Mouse (Mus musculus) gastrocnemius, postnatal 14 days (tissue): ENCODE measurements around the gene S1pr5. TPM values are rescaled to one million over a fixed set of nuclear protein-coding genes. Genes with fewer than 3 reads are reported as not detected.
"Not testable (repeated sequence)": the region's sequence is repeated elsewhere in the genome, so short reads cannot be mapped to it uniquely, and the experiment has no call there.

Source experiments
- DNase-seq: peaks from one replicate; pipeline ENCODE4 v3.0.0; 2021; ENCODE audit warnings: mixed read lengths
- intact Hi-C: fragments of 180-260 bp; cut with DNase I; formaldehyde crosslinking; loops from one replicate; pipeline ENCODE4 v1.15.1; 2025; ENCODE audit warnings: low total_unique reads
- total RNA-seq, 2 experiments: library from RNA; stranded (reverse); gene quantifications; 2 replicates each; pipeline ENCODE4 v1.2.3; 2021

Gene S1pr5
- total RNA-seq, 2 experiments from 2014 or later = 0.10 to 0.27 TPM

DNA sequence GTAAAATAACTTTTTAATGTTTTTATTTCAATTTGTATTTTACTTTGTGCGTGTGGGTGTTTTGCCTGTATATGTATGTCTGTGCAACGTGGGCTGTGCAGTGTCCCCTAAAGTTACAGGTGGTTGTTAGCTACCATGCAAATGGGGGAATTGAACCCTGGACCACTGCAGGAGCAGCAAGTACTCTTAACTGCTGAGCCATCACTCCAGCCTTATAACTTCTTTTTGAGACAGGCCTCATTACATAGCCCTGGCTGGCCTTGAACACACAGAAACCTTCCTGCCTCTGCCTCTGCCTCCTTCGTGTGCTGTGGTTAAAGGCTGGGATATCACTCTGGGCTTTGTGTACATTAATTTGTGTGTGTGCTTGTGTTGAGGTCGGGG lies 8.8 kb downstream of the S1pr5 start:
- intact Hi-C loops = no loop called here

DNA sequence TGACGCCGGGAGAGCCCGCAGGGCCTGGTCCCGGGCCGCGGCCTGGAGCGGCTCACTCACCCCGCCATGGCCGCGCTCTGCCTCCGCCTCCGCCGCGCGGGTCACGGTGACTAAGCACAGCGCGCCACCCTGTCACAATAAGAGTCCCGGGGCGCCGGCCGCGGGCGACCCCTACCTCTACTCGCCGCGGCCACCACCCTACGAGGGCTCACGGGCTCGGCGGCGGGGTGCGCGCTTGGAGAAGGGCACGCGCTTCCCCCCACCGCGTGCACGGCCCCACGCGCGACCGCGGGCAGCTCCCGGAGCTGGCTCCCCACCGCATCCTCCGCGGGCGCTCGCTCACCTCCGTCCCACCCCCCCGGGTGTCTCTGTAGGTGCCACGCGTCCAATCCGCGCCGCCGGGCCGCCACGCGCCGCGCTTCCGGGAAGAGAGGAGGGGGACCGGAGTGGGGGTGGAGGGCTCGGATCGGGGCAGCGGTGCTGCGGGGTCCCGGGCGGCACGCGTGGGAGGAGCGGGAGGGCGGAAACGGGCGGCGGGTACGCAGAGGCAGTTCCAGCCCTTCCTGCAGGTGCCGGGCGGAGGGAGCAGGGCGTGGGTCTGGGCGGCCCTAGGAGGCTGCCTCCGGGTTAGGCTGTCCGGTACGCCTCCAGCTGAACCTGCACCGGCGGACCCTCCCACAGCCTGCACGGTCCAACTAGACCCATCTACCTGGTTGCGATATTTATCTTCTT lies 9.3 kb downstream of the S1pr5 start, which contains the start of gene Keap1:
Keap1 (minus strand) TSS at position 629 of the 732 bp plus-strand sequence.
- intact Hi-C loops = no loop called here
- peak; percentile 84 for DNase-seq

More for the DNA sequence above, 8.8 kb downstream of the S1pr5 start:
- DNase-seq = no peak

DNA sequence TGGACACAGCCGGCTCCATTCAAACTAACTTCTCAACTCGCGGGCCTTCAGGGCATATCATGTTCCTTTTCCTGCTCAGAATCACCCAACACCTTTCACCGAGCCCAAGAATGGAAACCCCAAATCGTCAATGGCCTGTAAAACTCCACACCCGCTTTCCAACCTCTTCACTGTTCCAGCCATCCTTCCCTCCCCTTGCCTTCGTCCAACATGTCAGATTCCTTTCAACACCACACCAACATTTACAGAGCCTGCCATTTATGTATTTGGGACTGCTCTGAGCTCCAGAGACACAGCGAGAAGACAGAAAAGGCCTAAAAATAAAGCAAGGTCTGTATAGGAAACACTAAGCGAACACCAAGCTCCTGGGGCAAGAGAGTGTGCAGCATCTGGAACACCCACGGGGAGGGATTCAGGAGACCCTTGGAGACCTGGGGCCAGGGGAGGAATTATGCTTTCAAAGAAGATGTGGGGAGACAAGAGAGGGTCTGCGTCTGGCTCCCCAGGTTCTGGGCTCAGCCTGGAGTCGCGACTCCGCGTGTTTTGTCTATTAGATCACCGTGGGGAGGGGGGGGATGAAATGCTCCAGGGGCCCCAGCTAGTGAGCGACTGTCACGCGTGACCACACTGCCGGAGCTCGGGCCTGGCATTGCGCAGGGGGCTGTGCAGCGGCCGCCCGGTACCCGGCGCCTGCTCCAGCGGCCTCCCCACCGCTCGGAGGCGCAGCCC lies 10.1 kb downstream of the S1pr5 start:
- no peak for DNase-seq
- intact Hi-C loops = no loop called here

DNA sequence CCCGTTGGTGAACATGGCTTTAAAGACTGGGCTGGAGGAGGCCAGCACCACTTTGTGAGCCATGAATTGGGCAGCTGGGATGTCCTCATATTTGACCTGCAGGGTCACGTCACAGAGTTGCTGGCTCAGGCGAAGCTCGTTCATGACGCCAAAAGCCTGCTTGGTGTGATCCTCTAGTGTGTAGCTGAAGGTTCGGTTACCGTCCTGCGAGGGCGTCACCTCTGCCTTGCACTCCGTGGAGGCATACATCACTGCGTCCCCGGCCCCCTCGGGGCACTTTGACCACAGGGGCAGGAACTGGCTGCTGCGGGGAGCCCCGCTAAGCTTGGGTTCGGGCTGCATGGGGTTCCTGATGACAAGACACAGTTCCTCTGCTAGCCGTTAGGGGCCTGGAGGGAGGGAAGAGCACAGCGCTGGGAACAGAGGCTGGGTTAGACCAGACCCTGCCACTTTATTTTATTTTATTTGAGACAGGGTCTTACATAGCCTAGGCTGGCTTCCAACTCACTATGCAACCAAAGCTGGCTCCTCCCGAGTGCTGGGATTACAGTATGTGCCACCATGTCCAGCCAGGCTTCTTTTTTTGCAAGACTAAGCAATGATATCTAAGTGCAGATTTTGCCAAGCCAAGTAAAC lies 10.8 kb downstream of the S1pr5 start:
- DNase-seq = no peak
- intact Hi-C loops = no loop called here

DNA sequence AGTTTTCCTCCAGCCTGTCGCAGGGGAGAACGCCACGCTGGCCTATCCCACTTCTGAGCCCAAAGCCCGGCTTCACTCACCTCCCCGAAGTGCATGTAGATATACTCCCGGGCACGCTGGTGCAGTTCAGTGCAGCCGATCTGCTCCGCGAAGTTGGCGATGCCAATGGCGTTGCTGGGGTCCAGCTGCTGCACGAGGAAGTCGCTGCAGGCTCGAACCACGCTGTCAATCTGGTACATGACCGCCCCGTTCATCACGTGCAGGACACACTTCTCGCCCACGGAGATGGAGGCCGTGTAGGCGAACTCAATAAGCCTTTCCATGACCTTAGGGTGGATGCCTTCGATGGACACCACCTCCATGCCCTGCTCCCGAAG lies 11.3 kb downstream of the S1pr5 start:
- intact Hi-C loops = no loop called here
- no peak for DNase-seq

DNA sequence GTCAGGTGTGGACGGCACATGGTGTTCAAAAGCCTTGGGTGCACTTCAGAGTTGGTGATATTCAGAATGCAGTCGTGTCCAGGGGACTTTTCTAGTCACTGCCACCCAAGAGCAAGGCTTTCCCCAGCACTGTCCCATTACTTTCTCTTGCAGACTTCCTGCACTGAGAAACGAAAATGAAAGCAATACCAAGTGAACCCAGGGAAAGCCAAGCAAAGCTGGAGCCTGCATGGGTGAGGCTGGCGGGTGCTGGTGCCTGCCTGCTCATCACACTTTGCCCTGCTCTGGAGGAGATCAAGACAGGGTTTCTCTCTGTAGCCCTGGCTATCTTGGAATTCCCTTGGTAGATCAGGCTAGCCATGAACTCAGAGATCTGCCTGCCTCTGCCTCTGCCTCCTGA lies 12.9 kb downstream of the S1pr5 start:
- no peak for DNase-seq
- intact Hi-C loops = no loop called here

DNA sequence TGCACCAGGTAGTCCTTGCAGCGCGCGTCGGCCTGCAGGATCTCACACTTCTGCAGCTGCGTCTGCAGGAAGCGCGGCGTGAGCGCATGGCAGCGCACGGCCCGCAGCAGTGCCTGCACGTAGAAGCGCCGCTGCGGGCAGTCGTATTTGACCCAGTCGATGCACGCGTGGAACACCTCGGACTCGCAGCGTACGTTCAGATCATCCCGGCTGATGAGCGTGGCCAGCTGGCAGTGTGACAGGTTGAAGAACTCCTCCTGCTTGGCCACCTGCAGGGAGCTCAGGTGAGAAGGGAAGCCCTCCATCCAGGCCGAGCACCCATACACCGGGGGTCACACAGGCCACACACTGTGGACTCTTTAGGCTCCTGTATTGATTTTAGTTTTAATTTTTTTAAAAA lies 14.4 kb downstream of the S1pr5 start:
- no peak for DNase-seq
- intact Hi-C loops = no loop called here

DNA sequence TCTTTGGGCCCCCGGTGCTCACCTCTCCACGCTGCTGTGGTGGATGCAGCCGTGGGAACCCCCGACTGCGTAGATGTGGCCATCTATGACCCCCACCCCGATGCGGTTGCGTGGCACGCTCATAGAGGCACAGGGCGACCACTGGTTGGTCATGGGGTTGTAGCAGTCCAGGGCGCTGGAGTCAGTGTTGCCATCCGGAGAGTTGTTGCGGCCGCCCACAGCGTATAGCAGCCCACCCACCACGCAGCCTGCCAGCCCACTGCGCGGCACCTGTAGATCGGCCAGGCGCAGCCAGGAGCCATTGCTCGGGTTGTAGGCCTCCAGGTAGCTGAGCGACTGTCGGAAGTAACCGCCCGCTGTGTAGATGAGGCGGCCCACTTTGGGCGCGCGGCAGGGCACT lies 14.9 kb downstream of the S1pr5 start:
- intact Hi-C loops = no loop called here

DNA sequence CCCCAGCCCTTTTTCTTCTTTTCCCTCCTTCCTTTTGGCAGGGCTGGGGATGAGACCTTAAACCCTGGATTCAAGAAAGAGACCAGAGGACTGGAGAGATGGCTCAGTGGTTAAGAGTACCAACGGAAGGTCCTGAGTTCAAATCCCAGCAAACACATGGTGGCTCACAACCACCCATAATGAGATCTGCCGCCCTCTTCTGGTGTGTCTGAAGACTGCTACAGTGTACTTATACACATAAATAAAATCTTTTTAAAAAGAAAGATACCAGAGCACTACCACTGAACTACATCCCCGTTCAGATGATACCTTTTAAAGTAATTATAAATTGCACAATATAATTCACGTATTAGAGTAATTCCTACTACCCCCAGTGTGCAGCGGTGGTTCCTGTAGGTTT lies 15.4 kb downstream of the S1pr5 start:
- DNase-seq = no peak
- intact Hi-C loops = no loop called here

More for the DNA sequence above, 14.9 kb downstream of the S1pr5 start:
- DNase-seq = no peak

DNA sequence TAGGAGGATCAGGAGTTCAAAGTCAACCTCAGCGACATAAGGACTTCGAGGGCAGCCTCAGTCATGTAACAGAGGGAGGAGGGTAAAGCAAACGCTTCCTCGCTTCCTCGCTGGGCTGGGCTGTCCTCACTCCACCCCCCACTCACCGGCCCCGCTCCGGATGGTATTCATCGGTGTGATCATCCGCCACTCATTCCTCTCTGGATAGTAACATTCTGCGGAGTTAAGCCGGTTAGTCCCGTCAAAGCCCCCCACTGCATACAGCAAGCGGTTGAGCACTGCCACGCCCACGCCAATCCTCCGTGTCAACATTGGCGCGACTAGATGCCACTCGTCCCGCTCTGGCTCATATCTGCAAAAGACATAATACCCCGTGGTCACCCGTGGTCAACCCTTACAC lies 16.7 kb downstream of the S1pr5 start:
- no peak for DNase-seq
- intact Hi-C loops = no loop called here

DNA sequence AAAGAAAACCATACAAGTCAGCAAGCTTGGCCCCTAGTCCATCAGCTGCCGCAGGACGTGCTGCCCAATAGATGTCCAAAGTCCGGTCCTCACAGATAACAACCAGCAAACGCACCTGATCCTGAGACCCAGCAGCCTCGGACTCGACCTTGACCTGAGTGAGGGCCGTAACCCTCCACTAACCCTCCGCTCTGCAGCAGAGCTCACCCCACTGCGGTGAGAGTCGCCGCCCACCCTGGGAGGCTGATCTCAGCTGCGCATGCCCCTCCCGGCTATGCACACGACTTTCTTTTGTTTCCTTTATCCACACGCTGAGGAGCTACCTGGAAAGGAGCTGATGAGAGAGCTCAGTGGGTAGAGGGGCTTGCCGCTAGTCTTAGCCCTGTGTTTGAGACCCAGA lies 20.9 kb downstream of the S1pr5 start:
- no peak for DNase-seq
- intact Hi-C loops = no loop called here

DNA sequence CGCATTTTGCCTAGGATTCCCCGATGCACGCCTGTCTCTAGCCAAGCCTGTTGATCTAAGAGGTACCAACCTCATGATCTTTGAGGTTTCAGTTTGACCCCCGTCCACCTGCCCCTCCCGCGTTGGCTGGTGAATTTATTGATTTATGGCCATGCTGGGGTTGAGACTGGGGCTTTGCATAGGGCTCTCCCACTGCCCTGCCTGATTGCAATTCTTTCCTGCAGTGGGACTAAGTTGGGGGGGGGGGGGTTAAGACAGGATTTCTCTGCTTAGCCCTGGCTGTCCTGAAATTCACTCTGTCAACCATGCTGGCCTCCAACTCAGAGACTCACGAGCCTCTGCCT lies 22.9 kb downstream of the S1pr5 start:
- intact Hi-C loops = no loop called here
- no peak for DNase-seq

DNA sequence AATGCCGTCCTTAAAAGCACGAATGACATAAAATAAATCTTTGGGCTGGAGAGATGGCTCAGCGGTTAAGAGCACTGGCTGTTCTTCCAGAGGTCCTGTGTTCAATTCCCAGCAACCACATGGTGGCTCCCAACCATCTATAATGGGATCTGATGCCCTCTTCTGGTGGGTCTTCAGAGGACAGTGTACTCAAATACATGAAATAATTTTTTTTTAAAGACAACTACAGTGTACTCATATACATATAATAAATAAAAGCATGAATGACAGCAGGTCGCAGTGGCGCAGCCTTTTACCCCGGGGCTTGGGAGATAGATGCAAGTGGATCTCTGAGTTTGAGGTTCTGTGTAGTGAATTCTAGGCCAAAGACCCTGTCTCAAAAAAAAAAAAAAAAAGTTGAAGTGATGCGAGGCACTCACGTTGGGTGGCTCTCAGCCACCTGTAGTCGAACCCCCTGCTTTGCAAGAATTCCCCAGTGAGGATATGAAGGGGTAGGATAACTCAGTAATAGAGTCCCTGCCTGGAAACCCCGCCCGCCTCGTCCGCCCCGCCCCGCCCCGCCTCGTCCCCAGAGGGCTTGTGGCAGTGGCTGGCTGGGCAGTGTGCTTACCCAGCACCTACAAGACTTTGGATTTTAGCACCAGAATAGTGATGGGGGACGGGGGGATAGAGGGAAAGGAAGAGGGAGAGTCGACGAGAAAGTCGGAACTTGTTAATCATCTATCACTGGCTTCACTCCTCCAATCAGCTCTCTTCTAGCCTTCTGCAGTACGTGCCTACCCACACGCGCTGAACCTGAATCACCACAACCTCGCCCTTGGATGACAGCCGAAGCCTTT lies 23.4 kb downstream of the S1pr5 start:
- intact Hi-C loops = no loop called here
- no peak for DNase-seq

DNA sequence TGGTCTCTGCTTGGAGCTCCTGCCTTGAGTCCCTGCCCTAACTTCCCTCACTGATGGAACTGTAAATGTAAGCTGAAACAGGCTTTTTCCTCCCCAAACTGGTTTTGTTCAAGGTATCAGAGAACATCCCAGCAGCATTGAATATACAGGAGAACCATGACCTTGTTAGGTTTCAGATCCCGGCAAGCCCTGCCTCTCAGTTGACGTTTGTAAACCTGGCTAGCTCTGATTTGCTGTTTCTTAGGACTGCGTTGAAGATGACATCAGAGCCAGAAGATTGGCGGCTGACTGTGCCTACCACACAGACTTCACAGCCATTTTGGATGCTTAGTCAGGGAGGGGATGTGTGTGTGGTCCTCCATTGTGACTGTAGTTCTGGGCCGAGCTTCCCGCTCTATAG lies 24.3 kb downstream of the S1pr5 start:
- intact Hi-C loops = no loop called here

DNA sequence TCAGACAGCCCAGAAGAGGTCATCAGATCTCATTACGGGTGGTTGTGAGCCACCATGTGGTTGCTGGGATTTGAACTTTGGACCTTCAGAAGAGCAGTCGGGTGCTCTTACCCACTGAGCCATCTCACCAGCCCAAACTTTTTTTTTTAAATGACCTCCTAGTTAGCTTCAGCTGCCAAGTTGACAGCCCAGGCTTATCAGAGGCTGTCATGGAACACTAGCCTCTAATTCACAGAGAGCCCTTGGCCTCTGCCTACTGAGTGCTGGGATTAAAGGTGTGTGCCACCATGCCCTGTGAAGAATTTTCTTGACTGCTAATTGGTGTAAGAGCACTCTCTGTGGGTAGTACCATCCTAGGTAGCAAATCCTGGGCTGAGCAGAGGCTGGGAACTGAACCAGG lies 24.8 kb downstream of the S1pr5 start:
- DNase-seq, intact Hi-C loops: not testable (repeated sequence)

More for the DNA sequence above, 24.3 kb downstream of the S1pr5 start:
- DNase-seq = no peak

DNA sequence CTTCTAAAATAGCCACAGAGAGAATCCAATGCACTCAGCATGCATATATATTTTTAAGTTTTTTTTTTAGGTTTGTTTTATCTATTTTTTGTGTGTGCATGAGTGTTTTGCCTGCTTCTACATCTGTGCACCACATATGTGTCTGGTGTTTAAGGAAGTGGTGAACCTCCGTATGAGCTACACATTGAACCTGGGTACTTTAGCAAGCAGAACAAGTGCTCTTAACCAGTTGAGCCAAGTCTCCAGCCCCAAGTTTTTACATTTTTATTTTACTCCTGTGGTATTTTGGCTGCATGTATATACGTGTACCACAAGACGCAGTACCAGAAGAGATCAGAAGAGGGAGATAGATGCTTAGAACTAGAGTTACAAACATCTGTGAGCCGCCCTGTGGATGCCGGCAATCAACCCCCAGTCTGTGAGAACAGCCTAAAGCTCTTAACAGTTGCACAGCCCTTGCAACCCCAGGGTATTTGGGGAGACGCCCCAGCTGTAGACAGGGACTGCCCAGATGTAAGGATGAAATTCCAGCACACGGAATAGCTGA lies 26.8 kb downstream of the S1pr5 start:
- DNase-seq = no peak
- intact Hi-C loops = no loop called here

DNA sequence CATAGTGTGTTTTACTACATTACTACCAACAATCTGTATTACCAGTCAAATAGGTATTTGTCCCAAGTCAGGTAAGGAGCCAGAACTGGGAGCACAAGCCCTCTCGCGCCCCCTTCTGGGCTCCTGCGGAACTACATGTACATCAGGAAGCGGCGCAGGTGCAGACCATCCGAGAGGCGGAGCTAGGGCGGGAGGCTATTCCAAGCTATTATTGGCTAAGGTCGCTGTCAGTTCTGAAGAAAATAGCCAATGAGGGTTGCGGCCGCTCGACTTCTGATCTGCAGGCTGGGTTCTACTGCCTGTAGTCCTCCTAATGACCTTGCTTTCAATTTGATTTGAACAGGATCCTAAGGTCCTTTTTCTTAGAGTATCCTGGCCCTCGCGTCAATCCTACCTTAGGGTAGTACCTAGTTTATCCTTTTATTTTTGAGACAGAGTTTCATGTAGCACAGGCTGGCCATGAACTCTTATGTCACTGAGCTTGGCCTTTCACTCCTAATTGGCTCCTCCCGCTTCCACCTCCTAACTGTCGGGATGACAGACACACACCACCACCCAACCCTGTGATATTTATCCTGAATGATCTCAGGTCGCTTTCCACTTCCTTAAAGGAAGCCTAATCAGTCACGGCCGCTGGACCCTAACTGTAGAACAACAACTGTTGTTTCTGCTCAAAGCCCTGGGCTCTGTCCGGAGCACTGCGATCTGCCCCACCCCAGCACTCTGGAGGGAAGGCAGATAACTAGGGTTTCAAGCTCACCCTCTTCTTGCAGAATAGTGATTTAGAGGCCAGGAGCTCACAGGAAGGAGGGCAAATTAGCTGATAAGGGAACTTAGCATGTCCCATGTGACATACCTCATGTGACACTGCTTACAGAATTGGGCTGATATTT lies 27.5 kb downstream of the S1pr5 start:
- DNase-seq = peak; percentile 84
- intact Hi-C loops = no loop called here

DNA sequence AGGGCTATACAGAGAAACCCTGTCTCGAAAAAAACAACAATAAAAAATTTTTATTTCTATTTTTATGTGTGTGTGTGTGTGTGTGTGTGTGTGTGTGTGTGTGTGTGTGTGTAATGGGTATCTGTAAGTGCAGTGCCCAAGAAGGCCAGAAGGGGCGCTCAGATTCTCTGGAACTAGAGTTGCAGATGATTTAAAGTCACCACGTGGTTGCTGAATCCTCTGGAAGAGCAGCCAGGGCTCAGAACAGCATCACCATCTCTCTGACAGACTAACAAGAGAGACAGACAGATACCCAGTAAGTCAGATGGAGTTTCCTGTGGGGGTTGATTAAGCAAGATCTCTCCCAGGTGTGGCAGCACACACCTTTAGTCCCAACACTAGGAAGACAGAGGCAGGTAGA lies 28.4 kb downstream of the S1pr5 start:
- DNase-seq = no peak
- intact Hi-C loops = no loop called here
